Mouse (Mus musculus): ENCODE measurements around the gene Mars. TPM values are rescaled to one million over a fixed set of nuclear protein-coding genes. Genes with fewer than 3 reads are reported as not detected.
A peak's percentile ranks its signal among the peaks of the same experiment; 100 is the strongest.

Gene Mars
- total and polyA plus RNA-seq, 3 experiments: 147 to 195 TPM; not detected in 1

- peaks cover 0 to 27% of the 10 kb centered on the region in 2 experiments; a peak in 3 of 4 replicates for H3K36me3 ChIP-seq (ENCODE audit: control insufficient read depth in 1 of 2, insufficient read depth in 2 of 2, low read length in 2 of 2)
- no peak overlapping the region for H3K27ac ChIP-seq (ENCODE audit: control insufficient read depth, low read depth, low read length)
- peaks cover 9% of the 10 kb centered on the region; the same call in 1 of the 2 replicates for H3K79me2 ChIP-seq (ENCODE audit: control insufficient read depth, insufficient read depth, low read length, poor library complexity)
- H3K9ac ChIP-seq (ENCODE audit: control insufficient read depth, low read depth, low read length, poor library complexity, severe bottlenecking): no peak overlapping the region
- H3K9me3 ChIP-seq (replicated peaks; ENCODE audit: insufficient read depth, low read length): no peaks in the 10 kb centered on the region
- H3K4me3 ChIP-seq (ENCODE audit: control insufficient read depth in 1 of 2, insufficient read depth in 1 of 2, low read depth in 2 of 2, low read length in 2 of 2): no peak overlapping the region
- TF ChIP-seq CHD2 (IDR thresholded peaks at IDR 0.05; ENCODE audit: low read length): no peak
- no peak for TF ChIP-seq ZC3H11A (IDR thresholded peaks at IDR 0.05; ENCODE audit: low read depth, low read length)
- no peak for TF ChIP-seq POLR2AphosphoS5 (IDR thresholded peaks at IDR 0.05; ENCODE audit: borderline replicate concordance, low read depth, low read length)
- TF ChIP-seq GABPA (IDR thresholded peaks at IDR 0.05; ENCODE audit: low read depth, low read length): no peak
- TF ChIP-seq CTCF (IDR thresholded peaks at IDR 0.05 in 2 of 3, conservative IDR thresholded peaks at IDR 0.05 in 1 of 3; ENCODE audit: control insufficient read depth in 1 of 3, insufficient read depth in 1 of 3, low read depth in 2 of 3, low read length in 3 of 3, poor library complexity in 1 of 3, severe bottlenecking in 1 of 3): peak in 2 of 3 experiments; percentile 46 to 48; a peak in 4 of 6 replicates
- no peak for TF ChIP-seq POLR2A (IDR thresholded peaks at IDR 0.05; ENCODE audit: control insufficient read depth in 1 of 2, insufficient read depth in 1 of 2, low read depth in 1 of 2, low read length in 2 of 2, poor library complexity in 1 of 2)
- no peak for TF ChIP-seq TAL1 (IDR thresholded peaks at IDR 0.05; ENCODE audit: low read length)
- TF ChIP-seq NELFE (IDR thresholded peaks at IDR 0.05; ENCODE audit: low read depth, low read length): no peak
- TF ChIP-seq MEF2A (IDR thresholded peaks at IDR 0.05; ENCODE audit: extremely low read depth, insufficient replicate concordance, low read depth, low read length, poor library complexity, severe bottlenecking): no peak
- no peak for TF ChIP-seq MXI1 (IDR thresholded peaks at IDR 0.05; ENCODE audit: low read depth, low read length)
- TF ChIP-seq ZKSCAN1 (IDR thresholded peaks at IDR 0.05; ENCODE audit: low read depth, low read length): no peak
- TF ChIP-seq MAFK (IDR thresholded peaks at IDR 0.05; ENCODE audit: borderline replicate concordance, low read depth, low read length): no peak
- no peak for TF ChIP-seq SIN3A (IDR thresholded peaks at IDR 0.05; ENCODE audit: low read length)
- no peak for TF ChIP-seq RCOR1 (IDR thresholded peaks at IDR 0.05; ENCODE audit: low read depth, low read length)
- no peak for TF ChIP-seq JUND (IDR thresholded peaks at IDR 0.05; ENCODE audit: low read depth, low read length)
- no peak for TF ChIP-seq ELF1 (IDR thresholded peaks at IDR 0.05; ENCODE audit: low read depth, low read length)
- TF ChIP-seq POLR2AphosphoS2 (IDR thresholded peaks at IDR 0.05; ENCODE audit: low read length): no peak
- no peak for TF ChIP-seq CHD1 (IDR thresholded peaks at IDR 0.05; ENCODE audit: low read depth, low read length)
- no peak for TF ChIP-seq USF2 (IDR thresholded peaks at IDR 0.05; ENCODE audit: borderline replicate concordance in 1 of 2, insufficient read depth in 1 of 2, low read depth in 1 of 2, low read length in 2 of 2)
- no peak for TF ChIP-seq E2F4 (IDR thresholded peaks at IDR 0.05; ENCODE audit: borderline replicate concordance, low read depth, low read length)
- no peak for TF ChIP-seq MAZ (IDR thresholded peaks at IDR 0.05; ENCODE audit: low read depth, low read length)
- peak; percentile 23 for TF ChIP-seq RAD21 (IDR thresholded peaks at IDR 0.05; ENCODE audit: low read depth, low read length)
- TF ChIP-seq SMC3 (IDR thresholded peaks at IDR 0.05; ENCODE audit: low read depth, low read length): peak; percentile 32; the same call in 1 of the 2 replicates
- TF ChIP-seq HCFC1 (IDR thresholded peaks at IDR 0.05; ENCODE audit: low read depth, low read length): no peak
- TF ChIP-seq USF1 (IDR thresholded peaks at IDR 0.05; ENCODE audit: low read depth, low read length): no peak
- no peaks in the 10 kb centered on the region for H3K4me1 ChIP-seq (ENCODE audit: control insufficient read depth in 1 of 2, insufficient read depth in 2 of 2, low read length in 2 of 2)
- H3K27me3 ChIP-seq (ENCODE audit: control insufficient read depth in 1 of 2, insufficient read depth in 2 of 2, low read length in 2 of 2): no peaks in the 10 kb centered on the region
- DNase-seq (ENCODE audit: low read depth, low spot score): no peak
These were observed 31.9 kb downstream of the Mars start for GRCm38 (mm10) chr10:127279730-127280129.
